Mouse (Mus musculus) liver, adult (tissue): ENCODE measurements around the gene Nle1.

Experiments used
- GATA4 ChIP-seq: IDR thresholded peaks from 2 replicates; pipeline ENCODE4 v1.6.1; 2014; ENCODE audit warnings: mild to moderate bottlenecking, low read length; ENCODE audit not compliant: insufficient replicate concordance

The Nle1 gene

DNA sequence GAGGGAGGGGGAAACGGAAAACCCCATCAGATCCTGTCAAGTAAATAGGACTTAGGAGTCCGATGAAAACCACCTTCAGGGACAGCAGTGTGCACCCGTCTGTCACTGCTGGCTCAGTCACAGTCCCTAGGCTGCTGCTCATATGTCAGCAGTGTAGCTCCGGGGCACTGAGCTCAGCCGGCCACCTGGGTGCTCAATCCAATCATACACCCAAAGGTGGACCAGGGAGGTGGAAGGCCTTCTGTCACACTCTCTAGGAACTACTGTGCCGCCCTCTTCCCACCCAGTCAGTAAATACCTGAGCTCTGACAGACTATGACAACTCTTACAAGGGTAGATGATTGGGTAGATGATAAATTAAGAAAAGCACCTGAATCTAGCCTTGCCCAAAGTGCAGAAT is 47.5 kb downstream of the Nle1 start:
- TF ChIP-seq GATA4: no peak

DNA sequence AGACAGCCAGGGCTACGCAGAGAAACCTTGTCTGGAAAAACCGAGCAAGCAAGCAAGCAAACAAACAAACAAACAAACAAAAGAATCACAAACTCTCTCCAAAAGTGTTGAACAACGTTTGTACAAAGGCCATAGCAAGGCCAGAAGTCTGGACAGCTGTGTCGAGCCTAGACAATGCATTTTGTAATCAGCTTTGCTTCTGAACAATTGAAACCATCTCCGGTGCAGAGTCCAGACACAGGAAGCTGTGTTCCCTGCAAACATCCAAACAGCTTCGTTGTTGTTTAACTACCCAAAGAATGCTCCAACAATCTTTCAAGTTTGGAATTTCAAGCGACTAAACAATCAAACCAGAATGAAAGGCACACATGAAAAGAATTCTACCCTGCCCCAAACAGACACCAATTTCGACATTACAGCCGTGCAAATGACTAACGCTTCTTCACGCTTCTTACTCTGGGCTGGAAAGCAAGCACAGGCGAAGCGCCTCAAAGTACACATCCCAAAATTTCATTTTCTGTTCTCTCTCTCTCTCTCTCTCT is 50.8 kb downstream of the Nle1 start:
- TF ChIP-seq GATA4: peak; percentile 69; the same call in 1 of the 2 replicates

- no peak for TF ChIP-seq GATA4
Observed at GRCm38 (mm10) chr11:82856032-82856431, 52.2 kb downstream of the Nle1 start.

- TF ChIP-seq GATA4: no peak
Observed at GRCm38 (mm10) chr11:82855327-82855973, 52.8 kb downstream of the Nle1 start.

DNA sequence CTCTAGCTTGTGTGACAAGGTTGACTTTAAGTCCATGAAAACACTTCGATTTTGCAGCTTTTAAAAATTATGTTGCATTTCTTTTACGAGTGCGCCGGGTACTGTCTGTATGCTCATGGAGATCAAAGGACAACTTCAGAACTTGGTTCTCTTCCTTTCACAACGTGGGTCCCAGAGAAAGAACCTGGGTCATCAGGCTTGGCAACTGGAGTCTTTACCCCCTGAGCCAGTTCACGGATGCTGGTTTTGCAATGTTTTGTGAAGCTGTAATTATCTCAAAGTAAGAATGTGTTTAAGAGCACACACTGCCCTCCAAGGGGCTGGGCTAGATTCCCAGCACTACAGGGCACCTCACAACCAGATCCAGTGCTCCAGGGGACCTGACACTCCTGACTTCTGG is 54.1 kb downstream of the Nle1 start:
- TF ChIP-seq GATA4: no peak

- no peak for TF ChIP-seq GATA4
Observed at GRCm38 (mm10) chr11:82852958-82853357, 55.3 kb downstream of the Nle1 start.

- no peak for TF ChIP-seq GATA4
Observed at GRCm38 (mm10) chr11:82852540-82852939, 55.7 kb downstream of the Nle1 start.

- no peak for TF ChIP-seq GATA4
Observed at GRCm38 (mm10) chr11:82852115-82852514, 56.1 kb downstream of the Nle1 start.
